Mouse (Mus musculus) neural tube, embryonic 13.5 days (tissue): ENCODE results near the gene H2-Eb1. TPM values are rescaled to one million over a fixed set of nuclear protein-coding genes. Genes with fewer than 3 reads are reported as not detected.

Experiments used
- ATAC-seq: fragments of 200-750 bp; cut with Nextera tagmentation; 2 replicates; pipeline ENCODE4 v1.8.0; 2017; ENCODE audit warnings: low read depth, mild to moderate bottlenecking, moderate TSS enrichment, moderate library complexity
- H3K27ac ChIP-seq: fragments of 300-500 bp; sonication (generic); replicated peaks from 2 replicates; pipeline ENCODE4 v1.5.1; 2015; ENCODE audit warnings: moderate library complexity, mild to moderate bottlenecking, inconsistent platforms
- H3K27me3 ChIP-seq: fragments of 300-500 bp; sonication (generic); 2 replicates; pipeline ENCODE4 v1.6.1; 2015; ENCODE audit warnings: mild to moderate bottlenecking, inconsistent platforms
- H3K36me3 ChIP-seq: fragments of 300-500 bp; sonication (generic); 2 replicates; pipeline ENCODE4 v1.6.1; 2015; ENCODE audit warnings: mild to moderate bottlenecking, inconsistent platforms
- H3K4me1 ChIP-seq: fragments of 300-500 bp; sonication (generic); replicated peaks from 2 replicates; pipeline ENCODE4 v1.6.1; 2015; ENCODE audit warnings: inconsistent platforms
- H3K4me2 ChIP-seq: fragments of 300-500 bp; sonication (generic); 2 replicates; pipeline ENCODE4 v1.6.1; 2015; ENCODE audit warnings: inconsistent platforms, mild to moderate bottlenecking, moderate library complexity
- H3K4me3 ChIP-seq: fragments of 300-500 bp; sonication (generic); 2 replicates; pipeline ENCODE4 v1.5.1; 2015; ENCODE audit warnings: mild to moderate bottlenecking, inconsistent platforms
- H3K9ac ChIP-seq: fragments of 300-500 bp; sonication (generic); 2 replicates; pipeline ENCODE4 v1.6.1; 2015; ENCODE audit warnings: moderate library complexity, mild to moderate bottlenecking, inconsistent platforms
- H3K9me3 ChIP-seq: fragments of 300-500 bp; sonication (generic); 2 replicates; pipeline ENCODE4 v1.6.1; 2016; ENCODE audit warnings: inconsistent platforms
- WGBS: fragments of 180-500 bp; shearing (Covaris S2); methylation state at CpG from one replicate; pipeline ENCODE4 v1.1.7; 2015; 5-methylcytosine and 5-hydroxymethylcytosine counted together
- polyA plus RNA-seq: library from polyadenylated mRNA; unstranded; fragments of >200 nt; fragmentation: Nextera tagmentation; extraction: Ambion mirVana; gene quantifications from 2 replicates; pipeline ENCODE4 v1.2.1, GENCODE M21; 2015

The H2-Eb1 gene
- polyA plus RNA-seq, 1 experiment from 2014 or later: 2.9 TPM

DNA sequence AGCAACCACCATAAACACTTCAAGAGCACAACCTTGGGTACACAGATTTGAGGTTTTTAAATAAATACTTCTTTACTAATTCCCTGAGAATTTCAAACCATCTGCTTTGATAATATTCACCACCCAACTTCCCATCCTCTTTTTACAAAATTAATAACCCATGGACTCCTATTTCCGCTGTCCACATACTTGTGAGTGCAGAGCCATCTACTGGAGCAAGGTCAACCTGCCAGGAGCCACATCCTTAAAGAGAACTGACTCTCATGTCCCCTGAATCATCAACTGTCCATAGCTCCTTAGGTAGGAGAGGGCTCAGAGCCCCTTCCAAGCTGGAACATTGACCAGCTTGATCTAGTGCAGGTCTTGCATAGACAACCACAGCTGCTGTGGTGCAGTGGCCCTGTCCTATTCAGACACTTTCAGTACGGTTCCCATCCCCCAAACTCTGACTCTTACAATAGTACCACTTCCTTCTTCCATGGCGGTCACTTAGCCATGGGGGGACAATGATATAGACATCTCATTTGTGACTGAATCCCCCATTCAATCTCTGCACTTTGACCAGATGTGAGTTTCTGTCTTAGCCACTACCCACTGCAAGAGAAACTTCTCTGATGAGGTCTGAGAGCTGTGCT, 58.1 kb downstream of the H2-Eb1 start:
- Histone ChIP-seq H3K4me3 (no peak overlapping the region), H3K4me1 (no peaks in the 10 kb centered on the region), H3K27ac (no peak overlapping the region), H3K4me2 (no peak overlapping the region), H3K27me3 (no peaks in the 10 kb centered on the region), H3K9ac (no peak overlapping the region), H3K36me3 (no peaks in the 10 kb centered on the region), H3K9me3 (no peaks in the 10 kb centered on the region)
- 84% methylated on average over 3 of the region's 3 CpGs for WGBS
- no peak for ATAC-seq

DNA sequence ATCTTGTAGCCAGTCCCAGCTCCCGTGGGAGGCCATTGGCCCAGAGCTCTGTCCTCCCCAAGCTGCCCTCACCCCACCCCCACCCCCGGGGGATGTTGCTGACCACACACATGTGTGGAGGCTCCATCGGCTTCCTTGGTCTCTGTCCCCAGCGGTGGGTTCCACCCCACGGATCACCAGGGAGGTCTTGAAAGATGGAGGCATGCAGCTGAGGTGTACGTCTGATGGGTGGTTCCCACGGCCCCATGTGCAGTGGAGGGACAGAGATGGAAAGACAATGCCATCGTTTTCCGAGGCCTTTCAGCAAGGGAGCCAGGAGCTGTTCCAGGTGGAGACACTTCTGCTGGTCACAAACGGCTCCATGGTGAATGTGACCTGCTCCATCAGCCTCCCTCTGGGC, 59.4 kb downstream of the H2-Eb1 start:
- no peaks in the 10 kb centered on the region for H3K27me3 ChIP-seq
- no peak for ATAC-seq
- H3K9ac ChIP-seq: no peak overlapping the region
- WGBS: 74% methylated on average over 10 of the region's 10 CpGs
- H3K4me3 ChIP-seq: no peak overlapping the region
- no peaks in the 10 kb centered on the region for H3K4me1 ChIP-seq
- no peaks in the 10 kb centered on the region for H3K9me3 ChIP-seq
- H3K36me3 ChIP-seq: no peaks in the 10 kb centered on the region
- H3K27ac ChIP-seq: no peak overlapping the region
- H3K4me2 ChIP-seq: no peak overlapping the region

Other genes starting within 250 kb of the H2-Eb1 start
- gene H2-Oa, start 213.5 kb upstream of the H2-Eb1 start, polyA plus RNA-seq: 0.24 and 0.41 TPM in 2 replicates
- gene H2-DMa, start 186.3 kb upstream of the H2-Eb1 start, polyA plus RNA-seq: 16.0 and 17.7 TPM in 2 replicates
- 137 and 167 TPM in 2 replicates for gene Brd2, start 183.2 kb upstream of the H2-Eb1 start, polyA plus RNA-seq
- gene H2-DMb2, start 162.6 kb upstream of the H2-Eb1 start, polyA plus RNA-seq: not detected in 2 replicates
- gene H2-DMb1, start 152.8 kb upstream of the H2-Eb1 start, polyA plus RNA-seq: not detected in 2 replicates
- 0.60 and 1.4 TPM in 2 replicates for gene Tap1, start 118.3 kb upstream of the H2-Eb1 start, polyA plus RNA-seq
- 0.98 and 1.2 TPM in 2 replicates for gene Psmb9, start 118.1 kb upstream of the H2-Eb1 start, polyA plus RNA-seq
- 2.6 and 3.5 TPM in 2 replicates for gene Psmb8, start 108.1 kb upstream of the H2-Eb1 start, polyA plus RNA-seq
- gene Tap2, start 102.3 kb upstream of the H2-Eb1 start, polyA plus RNA-seq: 0.95 and 1.5 TPM in 2 replicates
- not detected in 2 replicates for gene H2-Ob, start 67.0 kb upstream of the H2-Eb1 start, polyA plus RNA-seq
- 1.2 and 2.3 TPM in 2 replicates for gene H2-Ab1, start 48.2 kb upstream of the H2-Eb1 start, polyA plus RNA-seq
- gene H2-Aa, start 18.0 kb upstream of the H2-Eb1 start, polyA plus RNA-seq: 0.36 and 0.63 TPM in 2 replicates
- 0.13 and 0.25 TPM in 2 replicates for gene H2-Eb2, start 19.8 kb downstream of the H2-Eb1 start, polyA plus RNA-seq
- not detected in 2 replicates for gene Btnl2, start 49.0 kb downstream of the H2-Eb1 start, polyA plus RNA-seq
- gene Btnl1, start 71.3 kb downstream of the H2-Eb1 start, polyA plus RNA-seq: not detected in 2 replicates
- gene BC051142, start 93.0 kb downstream of the H2-Eb1 start, polyA plus RNA-seq: 2.7 and 2.8 TPM in 2 replicates
- gene Btnl4, start 171.5 kb downstream of the H2-Eb1 start, polyA plus RNA-seq: not detected in 2 replicates
- not detected in 2 replicates for gene Btnl6, start 211.5 kb downstream of the H2-Eb1 start, polyA plus RNA-seq